Mouse (Mus musculus): ENCODE results near the gene Serp2. TPM values are rescaled to one million over a fixed set of nuclear protein-coding genes. Genes with fewer than 3 reads are reported as not detected.

Serp2 gene
- 18.5 and 18.8 TPM in 2 replicates for polyA plus RNA-seq (2016; fragmentation: Nextera tagmentation; extraction: Ambion mirVana)

GRCm38 (mm10) chr14:76556852-76557208 is at the start of gene Serp2:
Gene Serp2 (minus strand): TSS chr14:76556889.
- Histone ChIP-seq H3K4me2 (peak within 1 kb of the TSS; percentile 86), H3K36me3 (no peaks in the 10 kb centered on the region), H3K9me3 (replicated peaks) (no peaks in the 10 kb centered on the region), H3K9ac (peak within 1 kb of the TSS; percentile 72), H3K27ac (ENCODE audit: poor library complexity, severe bottlenecking) (peak within 1 kb of the TSS; percentile 52), H3K27me3 (replicated peaks) (no peaks in the 10 kb centered on the region), H3K4me1 (replicated peaks) (peaks cover 40% of the 10 kb centered on the region), H3K4me3 (peak within 1 kb of the TSS; percentile 64)
- peak; percentile 30 for ATAC-seq (ENCODE audit: insufficient number of reproducible peaks, low FRiP score)
- WGBS = 10% methylated on average over 17 of the region's 17 CpGs

DNA sequence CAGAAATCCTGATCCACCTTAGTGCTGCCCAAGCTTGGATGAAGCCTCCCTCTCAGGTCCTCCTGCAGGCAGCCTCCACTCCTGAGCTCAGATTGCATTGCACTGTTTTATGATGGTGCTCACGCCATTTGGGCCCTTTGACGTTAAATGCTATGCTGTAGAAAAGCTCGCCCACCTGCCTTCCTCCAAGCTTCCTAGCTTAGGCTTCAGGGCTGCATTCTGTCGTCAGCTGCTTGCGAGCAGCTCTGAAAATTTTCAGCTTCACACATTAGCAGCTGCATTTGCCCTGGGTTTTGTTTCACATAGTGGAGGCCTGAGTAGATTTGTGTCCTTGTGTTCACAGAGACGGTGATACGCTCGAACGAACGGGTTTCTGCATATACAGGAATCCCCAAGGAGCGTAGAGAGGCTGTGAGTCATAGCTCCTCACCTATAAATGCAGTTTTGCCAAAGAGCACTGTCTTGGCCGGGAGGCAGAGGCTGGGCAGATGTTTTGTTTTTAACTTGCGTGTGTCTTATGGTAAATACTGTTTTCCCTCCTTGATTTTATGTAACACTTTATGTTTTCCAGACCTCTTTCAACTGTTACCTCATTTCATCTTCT is 49.3 kb upstream of the Serp2 start:
- Histone ChIP-seq H3K4me1 (replicated peaks) (peaks cover 18% of the 10 kb centered on the region), H3K4me3 (no peak overlapping the region), H3K9me3 (replicated peaks) (no peaks in the 10 kb centered on the region), H3K4me2 (no peak overlapping the region), H3K36me3 (no peaks in the 10 kb centered on the region), H3K27me3 (replicated peaks) (no peaks in the 10 kb centered on the region), H3K27ac (ENCODE audit: poor library complexity, severe bottlenecking) (no peak overlapping the region), H3K9ac (no peak overlapping the region)
- ATAC-seq (ENCODE audit: insufficient number of reproducible peaks, low FRiP score) = no peak
- 68% methylated on average over 13 of the region's 13 CpGs for WGBS

DNA sequence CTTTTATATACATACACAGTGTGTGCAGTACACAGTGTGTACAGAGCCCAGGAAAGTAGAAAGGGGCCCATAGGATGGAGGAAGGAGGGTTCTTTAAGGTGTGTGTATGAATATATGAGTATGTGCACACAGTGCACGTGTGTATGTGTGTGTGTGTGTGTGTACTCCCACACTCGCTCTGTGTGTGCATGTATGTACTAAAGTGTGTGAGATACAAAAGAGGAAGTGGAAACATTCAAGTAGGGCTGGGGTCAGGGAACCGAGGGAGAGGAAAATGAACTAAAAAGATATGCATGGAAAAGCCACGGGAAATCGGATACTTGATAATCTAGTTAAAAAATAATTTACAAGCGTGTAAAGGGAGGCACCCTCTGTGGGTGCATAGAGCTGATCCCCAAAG is 47.3 kb upstream of the Serp2 start:
- Histone ChIP-seq H3K9me3 (replicated peaks) (0 out of 2 replicates have a peak, but pooled peaks cover 2% of the 10 kb centered on the region), H3K4me2 (no peak overlapping the region), H3K4me1 (replicated peaks) (peaks cover 23% of the 10 kb centered on the region), H3K27ac (ENCODE audit: poor library complexity, severe bottlenecking) (no peak overlapping the region), H3K4me3 (no peak overlapping the region), H3K27me3 (replicated peaks) (no peaks in the 10 kb centered on the region), H3K36me3 (no peaks in the 10 kb centered on the region), H3K9ac (no peak overlapping the region)
- 75% methylated on average over 6 of the region's 6 CpGs for WGBS
- ATAC-seq (ENCODE audit: insufficient number of reproducible peaks, low FRiP score) = no peak

GRCm38 (mm10) chr14:76601654-76602053 is 45.0 kb upstream of the Serp2 start:
- 85% methylated on average over 4 of the region's 4 CpGs for WGBS
- Histone ChIP-seq H3K36me3 (no peaks in the 10 kb centered on the region), H3K9me3 (replicated peaks) (0 out of 2 replicates have a peak, but pooled peaks cover 2% of the 10 kb centered on the region), H3K27ac (ENCODE audit: poor library complexity, severe bottlenecking) (no peak overlapping the region), H3K4me1 (replicated peaks) (peaks cover 36% of the 10 kb centered on the region), H3K9ac (no peak overlapping the region), H3K4me2 (no peak overlapping the region), H3K4me3 (no peak overlapping the region), H3K27me3 (replicated peaks) (no peaks in the 10 kb centered on the region)
- no peak for ATAC-seq (ENCODE audit: insufficient number of reproducible peaks, low FRiP score)

DNA sequence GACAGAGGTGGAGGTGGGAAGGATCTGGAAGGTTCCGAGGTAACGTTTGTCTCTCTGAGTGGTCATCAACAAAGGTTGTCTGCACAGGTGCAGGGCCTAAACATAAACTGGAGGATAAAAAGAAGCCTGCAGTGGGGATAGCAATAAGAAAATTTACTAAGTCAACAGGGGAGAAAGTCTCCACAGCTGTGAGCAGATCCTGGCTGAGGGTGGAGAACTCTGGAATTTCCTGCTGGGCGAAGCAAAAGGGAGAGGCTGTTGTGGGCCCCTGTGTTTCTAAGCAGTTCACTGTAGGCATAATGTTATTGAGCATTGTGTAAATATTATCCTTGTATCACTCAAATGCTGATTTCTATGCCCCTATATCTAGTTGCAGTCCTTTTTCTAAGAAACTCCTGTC is 43.7 kb upstream of the Serp2 start:
- H3K27me3 ChIP-seq (replicated peaks) = no peaks in the 10 kb centered on the region
- H3K9me3 ChIP-seq (replicated peaks) = 0 out of 2 replicates have a peak, but pooled peaks cover 2% of the 10 kb centered on the region
- no peak for ATAC-seq (ENCODE audit: insufficient number of reproducible peaks, low FRiP score)
- no peak overlapping the region for H3K4me3 ChIP-seq
- no peak overlapping the region for H3K4me2 ChIP-seq
- no peaks in the 10 kb centered on the region for H3K36me3 ChIP-seq
- H3K9ac ChIP-seq = no peak overlapping the region
- H3K4me1 ChIP-seq (replicated peaks) = peaks cover 31% of the 10 kb centered on the region
- 76% methylated on average over 3 of the region's 3 CpGs for WGBS
- no peak overlapping the region for H3K27ac ChIP-seq (ENCODE audit: poor library complexity, severe bottlenecking)

DNA sequence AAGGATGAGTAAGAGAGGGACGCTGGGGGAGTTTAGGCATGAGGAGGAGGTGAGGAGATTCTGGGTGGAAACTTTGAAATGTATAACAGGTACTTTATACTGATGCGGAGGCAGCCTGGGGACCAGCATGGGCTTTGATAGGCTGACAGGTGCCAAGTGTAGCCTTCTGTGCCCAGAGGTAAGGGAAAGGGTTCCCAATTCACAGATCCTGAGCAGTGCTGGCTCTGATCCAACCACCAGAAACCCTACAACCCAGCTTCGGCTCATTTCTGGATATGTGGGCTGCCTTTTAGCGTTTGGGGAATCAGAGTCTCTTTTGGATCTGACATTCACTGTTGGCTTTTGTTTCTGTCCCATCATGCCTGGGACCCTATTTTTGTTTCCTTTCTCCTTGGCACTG is 43.0 kb upstream of the Serp2 start:
- Histone ChIP-seq H3K27me3 (replicated peaks) (no peaks in the 10 kb centered on the region), H3K4me3 (no peak overlapping the region), H3K9ac (no peak overlapping the region), H3K36me3 (no peaks in the 10 kb centered on the region), H3K4me1 (replicated peaks) (peaks cover 29% of the 10 kb centered on the region), H3K4me2 (peak overlapping the region; percentile 70), H3K9me3 (replicated peaks) (0 out of 2 replicates have a peak, but pooled peaks cover 2% of the 10 kb centered on the region), H3K27ac (ENCODE audit: poor library complexity, severe bottlenecking) (no peak overlapping the region)
- ATAC-seq (ENCODE audit: insufficient number of reproducible peaks, low FRiP score) = no peak
- 37% methylated on average over 4 of the region's 4 CpGs for whole genome bisulfite sequencing

GRCm38 (mm10) chr14:76598518-76599216 is 42.0 kb upstream of the Serp2 start:
- Histone ChIP-seq H3K27ac (ENCODE audit: poor library complexity, severe bottlenecking) (peak overlapping the region; percentile 85), H3K9me3 (replicated peaks) (0 out of 2 replicates have a peak, but pooled peaks cover 2% of the 10 kb centered on the region), H3K4me2 (peak overlapping the region; percentile 70), H3K4me3 (peak overlapping the region; percentile 35), H3K4me1 (replicated peaks) (peaks cover 35% of the 10 kb centered on the region), H3K27me3 (replicated peaks) (no peaks in the 10 kb centered on the region), H3K9ac (peak overlapping the region; percentile 51; the same call in 1 of the 2 replicates), H3K36me3 (no peaks in the 10 kb centered on the region)
- WGBS = 1% methylated on average over 12 of the region's 12 CpGs
- ATAC-seq (ENCODE audit: insufficient number of reproducible peaks, low FRiP score) = peak; percentile 76

DNA sequence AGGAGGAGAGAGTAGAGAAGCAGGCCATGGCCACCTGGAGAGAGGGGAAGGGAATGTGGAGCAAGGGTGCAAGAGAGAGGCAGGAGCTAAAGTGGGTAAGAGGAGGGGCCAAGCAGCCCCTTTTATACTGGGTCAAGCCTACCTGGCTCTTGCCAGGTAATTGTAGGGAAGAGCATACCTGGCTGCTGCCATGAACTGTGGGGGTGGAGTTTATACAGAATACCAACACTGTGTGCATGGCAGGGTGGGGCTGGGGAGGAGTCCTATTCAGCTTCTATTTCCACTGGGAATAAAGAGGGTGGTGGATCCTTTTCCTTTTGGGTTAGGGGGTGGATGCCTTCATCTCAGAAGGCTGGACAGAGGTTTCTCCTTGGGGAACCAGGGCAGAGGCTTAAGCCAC is 41.1 kb upstream of the Serp2 start:
- H3K4me2 ChIP-seq = no peak overlapping the region

GRCm38 (mm10) chr14:76595048-76595859 is 38.6 kb upstream of the Serp2 start:
- Histone ChIP-seq H3K4me3 (no peak overlapping the region), H3K4me2 (no peak overlapping the region), H3K9me3 (replicated peaks) (no peaks in the 10 kb centered on the region), H3K27ac (ENCODE audit: poor library complexity, severe bottlenecking) (no peak overlapping the region), H3K36me3 (no peaks in the 10 kb centered on the region), H3K27me3 (replicated peaks) (no peaks in the 10 kb centered on the region), H3K9ac (no peak overlapping the region), H3K4me1 (replicated peaks) (peaks cover 33% of the 10 kb centered on the region)
- ATAC-seq (ENCODE audit: insufficient number of reproducible peaks, low FRiP score) = no peak
- WGBS = 84% methylated on average over 9 of the region's 9 CpGs

More for the DNA sequence above, 41.1 kb upstream of the Serp2 start:
- Histone ChIP-seq H3K9ac (no peak overlapping the region), H3K27ac (ENCODE audit: poor library complexity, severe bottlenecking) (no peak overlapping the region), H3K9me3 (replicated peaks) (0 out of 2 replicates have a peak, but pooled peaks cover 2% of the 10 kb centered on the region), H3K4me1 (replicated peaks) (peaks cover 35% of the 10 kb centered on the region), H3K27me3 (replicated peaks) (no peaks in the 10 kb centered on the region), H3K36me3 (no peaks in the 10 kb centered on the region), H3K4me3 (no peak overlapping the region)
- no peak for ATAC-seq (ENCODE audit: insufficient number of reproducible peaks, low FRiP score)

- no peak overlapping the region for H3K4me3 ChIP-seq
- H3K9me3 ChIP-seq (replicated peaks) = no peaks in the 10 kb centered on the region
- H3K36me3 ChIP-seq = no peaks in the 10 kb centered on the region
- no peak for ATAC-seq (ENCODE audit: insufficient number of reproducible peaks, low FRiP score)
- peaks cover 27% of the 10 kb centered on the region for H3K4me1 ChIP-seq (replicated peaks)
- H3K27ac ChIP-seq (ENCODE audit: poor library complexity, severe bottlenecking) = no peak overlapping the region
- H3K4me2 ChIP-seq = no peak overlapping the region
- no peaks in the 10 kb centered on the region for H3K27me3 ChIP-seq (replicated peaks)
- H3K9ac ChIP-seq = no peak overlapping the region
- 54% methylated on average over 6 of the region's 6 CpGs for WGBS
These were observed 37.7 kb upstream of the Serp2 start for GRCm38 (mm10) chr14:76594351-76594885.
